Mouse (Mus musculus): Measurements from ENCODE around the gene Mphosph9. TPM values are rescaled to one million over a fixed set of nuclear protein-coding genes. Genes with fewer than 3 reads are reported as not detected.
A peak's percentile ranks its signal among the peaks of the same experiment; 100 is the strongest.

Gene Mphosph9
- polyA plus RNA-seq, 1 experiment, result 2.4 TPM

GRCm38 (mm10) chr5:124337103-124337502 lies 9.3 kb upstream of the Mphosph9 start:
- H3K27me3 ChIP-seq (ENCODE audit: control insufficient read depth, insufficient read depth, insufficient read length), result no peaks in the 10 kb centered on the region
- TF ChIP-seq POLR2A (IDR thresholded peaks at IDR 0.05; ENCODE audit: insufficient read length, low read depth), result no peak
- no peak for TF ChIP-seq TCF3 (IDR thresholded peaks at IDR 0.05; ENCODE audit: insufficient read length, low read depth)
- no peak for TF ChIP-seq MAX (IDR thresholded peaks at IDR 0.05; ENCODE audit: low read depth)
- TF ChIP-seq POLR2AphosphoS2 (IDR thresholded peaks at IDR 0.05; ENCODE audit: insufficient read length, low read depth), result no peak
- no peak for TF ChIP-seq MYOD1 (IDR thresholded peaks at IDR 0.05; ENCODE audit: control insufficient read depth in 1 of 3, insufficient read length in 2 of 3, low read depth in 2 of 3)
- TF ChIP-seq REST (IDR thresholded peaks at IDR 0.05; ENCODE audit: insufficient read depth, insufficient read length), result no peak
- no peak overlapping the region for H3ac ChIP-seq (ENCODE audit: control insufficient read depth, insufficient read length)
- H3K4me2 ChIP-seq (ENCODE audit: low read depth), result no peak overlapping the region
- H3K36me3 ChIP-seq (ENCODE audit: control insufficient read depth, insufficient read depth), result no peaks in the 10 kb centered on the region
- no peak overlapping the region for H3K4me3 ChIP-seq
- H3K79me2 ChIP-seq (ENCODE audit: control insufficient read depth, insufficient read depth), result no peaks in the 10 kb centered on the region

DNA sequence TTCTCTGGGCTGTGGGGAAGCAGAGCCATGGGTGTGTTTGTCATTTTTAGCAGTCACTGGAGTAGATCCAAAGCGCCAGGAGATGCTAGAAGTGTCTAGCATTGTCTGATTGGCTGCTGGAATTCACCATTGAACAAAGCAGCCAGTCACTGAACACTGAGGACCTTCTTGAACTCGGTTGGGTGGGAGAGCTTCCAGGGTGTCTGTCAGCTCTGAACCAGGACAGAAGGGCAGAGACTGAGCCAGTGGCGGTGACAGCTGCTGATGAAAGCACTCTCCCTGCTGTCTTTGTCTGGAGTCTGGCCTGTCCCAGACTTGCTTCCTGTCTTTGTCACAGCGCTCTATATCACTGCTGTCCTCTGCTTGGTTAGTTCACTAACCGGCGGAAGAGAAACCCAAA lies 6.6 kb upstream of the Mphosph9 start:
- H3K36me3 ChIP-seq (ENCODE audit: control insufficient read depth, insufficient read depth), result no peaks in the 10 kb centered on the region
- no peaks in the 10 kb centered on the region for H3K79me2 ChIP-seq (ENCODE audit: control insufficient read depth, insufficient read depth)
- no peak overlapping the region for H3K4me3 ChIP-seq
- no peak overlapping the region for H3ac ChIP-seq (ENCODE audit: control insufficient read depth, insufficient read length)
- H3K4me2 ChIP-seq (ENCODE audit: low read depth), result peak overlapping the region; percentile 12
- no peak for TF ChIP-seq SRF (IDR thresholded peaks at IDR 0.05; ENCODE audit: control insufficient read depth, insufficient read length, low read depth)
- TF ChIP-seq POLR2A (IDR thresholded peaks at IDR 0.05; ENCODE audit: insufficient read length, low read depth), result peak; percentile 38
- peak; percentile 9 to 68 (median 36) for TF ChIP-seq MYOD1 (IDR thresholded peaks at IDR 0.05; ENCODE audit: control insufficient read depth in 1 of 3, insufficient read length in 2 of 3, low read depth in 2 of 3)
- TF ChIP-seq POLR2AphosphoS2 (IDR thresholded peaks at IDR 0.05; ENCODE audit: insufficient read length, low read depth), result no peak
- TF ChIP-seq MYOG (IDR thresholded peaks at IDR 0.05; ENCODE audit: control insufficient read depth in 1 of 3, insufficient read depth in 1 of 3, insufficient read length in 2 of 3, low read depth in 2 of 3), result peak; percentile 22 to 62 (median 30)
- TF ChIP-seq MAX (IDR thresholded peaks at IDR 0.05; ENCODE audit: low read depth), result no peak
- no peaks in the 10 kb centered on the region for H3K27me3 ChIP-seq (ENCODE audit: control insufficient read depth, insufficient read depth, insufficient read length)

DNA sequence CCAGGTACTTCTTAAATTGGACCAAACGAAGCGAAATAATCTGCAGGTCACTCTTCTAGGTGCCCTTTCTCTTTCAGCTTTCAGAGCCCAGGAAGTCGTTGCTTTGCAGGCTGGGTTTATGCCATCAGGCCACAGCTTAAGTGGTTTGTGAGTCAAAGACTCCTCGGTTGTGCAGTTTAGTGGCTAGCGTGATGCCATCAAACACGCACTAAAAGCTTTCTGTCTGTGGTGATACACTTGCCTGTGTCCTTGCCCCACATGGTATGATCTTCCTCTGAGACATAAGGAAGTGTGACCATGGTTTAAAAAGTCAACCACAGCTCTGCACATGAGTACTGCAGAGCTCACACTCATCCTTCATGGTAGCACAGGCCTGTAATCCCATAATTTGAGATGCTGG lies 2.3 kb upstream of the Mphosph9 start:
- Histone ChIP-seq H3ac (ENCODE audit: control insufficient read depth, insufficient read length) (no peak overlapping the region), H3K4me2 (ENCODE audit: low read depth) (no peak overlapping the region), H3K79me2 (ENCODE audit: control insufficient read depth, insufficient read depth) (peaks cover 18% of the 10 kb centered on the region), H3K4me3 (no peak overlapping the region), H3K36me3 (ENCODE audit: control insufficient read depth, insufficient read depth) (no peaks in the 10 kb centered on the region), H3K27me3 (ENCODE audit: control insufficient read depth, insufficient read depth, insufficient read length) (no peaks in the 10 kb centered on the region)
- TF ChIP-seq POLR2A (IDR thresholded peaks at IDR 0.05; ENCODE audit: insufficient read length, low read depth) (no peak), TCF3 (IDR thresholded peaks at IDR 0.05; ENCODE audit: insufficient read length, low read depth) (no peak), MAX (IDR thresholded peaks at IDR 0.05; ENCODE audit: low read depth) (no peak), SRF (IDR thresholded peaks at IDR 0.05; ENCODE audit: control insufficient read depth, insufficient read length, low read depth) (no peak), MYOG (IDR thresholded peaks at IDR 0.05; ENCODE audit: control insufficient read depth in 1 of 3, insufficient read depth in 1 of 3, insufficient read length in 2 of 3, low read depth in 2 of 3) (no peak), REST (IDR thresholded peaks at IDR 0.05; ENCODE audit: insufficient read depth, insufficient read length) (no peak)

DNA sequence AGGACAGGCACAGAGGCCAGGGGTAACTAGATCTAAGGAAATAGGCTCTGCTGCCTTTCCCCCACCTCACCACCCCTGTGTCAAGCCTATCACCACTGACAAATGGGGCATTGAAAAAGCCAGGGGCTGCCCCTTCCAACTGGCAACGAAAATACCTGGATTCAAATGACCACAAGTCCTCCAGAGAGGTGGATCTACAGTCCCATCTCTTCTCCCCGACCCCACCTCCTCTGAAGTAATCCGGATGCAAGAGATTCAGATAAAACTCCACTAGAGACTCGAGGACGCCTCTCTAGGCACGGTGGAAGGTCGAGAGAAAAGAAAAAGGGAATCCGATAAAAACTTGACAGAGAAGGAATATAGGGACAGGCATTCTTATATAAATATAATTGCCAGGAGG lies 943 bp downstream of the Mphosph9 start:
- TF ChIP-seq E2F4 (IDR thresholded peaks at IDR 0.05; ENCODE audit: insufficient read depth) (no peak), POLR2A (IDR thresholded peaks at IDR 0.05; ENCODE audit: insufficient read length, low read depth) (no peak), REST (IDR thresholded peaks at IDR 0.05; ENCODE audit: insufficient read depth, insufficient read length) (no peak), USF1 (IDR thresholded peaks at IDR 0.05; ENCODE audit: low read depth) (no peak), CEBPB (IDR thresholded peaks at IDR 0.05; ENCODE audit: insufficient read depth, poor library complexity, severe bottlenecking) (peak; percentile 73; the same call in 1 of the 2 replicates), MAX (IDR thresholded peaks at IDR 0.05; ENCODE audit: low read depth) (no peak)
- H3ac ChIP-seq (ENCODE audit: control insufficient read depth, insufficient read length), result peak overlapping the region; percentile 62
- H3K4me3 ChIP-seq, result peak overlapping the region; percentile 85

DNA sequence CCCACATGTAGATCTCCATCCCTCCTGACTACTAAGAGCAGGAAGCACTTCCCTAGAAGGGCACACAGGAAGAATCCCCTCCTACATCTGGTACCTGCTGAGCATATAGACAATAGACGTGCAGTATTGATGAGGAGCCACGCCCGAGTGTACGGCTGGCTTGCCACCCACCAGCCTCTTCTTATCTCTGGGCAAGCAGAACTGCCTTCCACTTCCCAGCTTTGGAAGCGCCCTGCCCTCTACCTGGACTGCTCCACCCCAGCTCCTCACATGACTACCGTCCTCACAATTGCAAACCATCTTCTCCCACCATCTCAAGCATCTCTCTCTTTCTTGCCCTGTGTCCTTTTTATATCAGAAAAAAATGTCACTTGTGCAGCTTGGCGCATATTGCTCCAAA lies 10.1 kb downstream of the Mphosph9 start:
- H3K4me2 ChIP-seq (ENCODE audit: low read depth), result no peak overlapping the region
- H3K27me3 ChIP-seq (ENCODE audit: control insufficient read depth, insufficient read depth, insufficient read length), result no peaks in the 10 kb centered on the region
- H3K36me3 ChIP-seq (ENCODE audit: control insufficient read depth, insufficient read depth), result peaks cover 17% of the 10 kb centered on the region
- no peaks in the 10 kb centered on the region for H3K79me2 ChIP-seq (ENCODE audit: control insufficient read depth, insufficient read depth)
- TF ChIP-seq TCF12 (IDR thresholded peaks at IDR 0.05; ENCODE audit: insufficient read depth, poor library complexity, severe bottlenecking), result no peak
- TF ChIP-seq MYOG (IDR thresholded peaks at IDR 0.05; ENCODE audit: control insufficient read depth in 1 of 3, insufficient read depth in 1 of 3, insufficient read length in 2 of 3, low read depth in 2 of 3), result no peak
- no peak for TF ChIP-seq E2F4 (IDR thresholded peaks at IDR 0.05; ENCODE audit: insufficient read depth)
- TF ChIP-seq SRF (IDR thresholded peaks at IDR 0.05; ENCODE audit: control insufficient read depth, insufficient read length, low read depth), result no peak
- TF ChIP-seq TCF3 (IDR thresholded peaks at IDR 0.05; ENCODE audit: insufficient read length, low read depth), result no peak
- H3K4me3 ChIP-seq, result no peak overlapping the region
- H3ac ChIP-seq (ENCODE audit: control insufficient read depth, insufficient read length), result no peak overlapping the region

More for the DNA sequence above, 943 bp downstream of the Mphosph9 start:
- Histone ChIP-seq H3K79me2 (ENCODE audit: control insufficient read depth, insufficient read depth) (peaks cover 18% of the 10 kb centered on the region), H3K4me2 (ENCODE audit: low read depth) (peak overlapping the region; percentile 84), H3K36me3 (ENCODE audit: control insufficient read depth, insufficient read depth) (peaks cover 5% of the 10 kb centered on the region), H3K27me3 (ENCODE audit: control insufficient read depth, insufficient read depth, insufficient read length) (no peaks in the 10 kb centered on the region)

GRCm38 (mm10) chr5:124315941-124316340 lies 11.8 kb downstream of the Mphosph9 start:
- Histone ChIP-seq H3K4me2 (ENCODE audit: low read depth) (no peak overlapping the region), H3K4me3 (no peak overlapping the region), H3K36me3 (ENCODE audit: control insufficient read depth, insufficient read depth) (peaks cover 12% of the 10 kb centered on the region), H3K27me3 (ENCODE audit: control insufficient read depth, insufficient read depth, insufficient read length) (no peaks in the 10 kb centered on the region), H3K79me2 (ENCODE audit: control insufficient read depth, insufficient read depth) (no peaks in the 10 kb centered on the region), H3ac (ENCODE audit: control insufficient read depth, insufficient read length) (no peak overlapping the region)
- TF ChIP-seq CEBPB (IDR thresholded peaks at IDR 0.05; ENCODE audit: insufficient read depth, poor library complexity, severe bottlenecking), result no peak
- no peak for TF ChIP-seq E2F4 (IDR thresholded peaks at IDR 0.05; ENCODE audit: insufficient read depth)
- TF ChIP-seq USF1 (IDR thresholded peaks at IDR 0.05; ENCODE audit: low read depth), result no peak
- no peak for TF ChIP-seq REST (IDR thresholded peaks at IDR 0.05; ENCODE audit: insufficient read depth, insufficient read length)
- TF ChIP-seq MYOD1 (IDR thresholded peaks at IDR 0.05; ENCODE audit: control insufficient read depth in 1 of 3, insufficient read length in 2 of 3, low read depth in 2 of 3), result no peak
